Mouse (Mus musculus) gonadal fat pad, adult 2 months (tissue): Measurements from ENCODE around the gene Cyp2c29. TPM values are rescaled to one million over a fixed set of nuclear protein-coding genes. Genes with fewer than 3 reads are reported as not detected.
"Not testable (repeated sequence)": the region's sequence is repeated elsewhere in the genome, so short reads cannot be mapped to it uniquely, and the experiment has no call there.

Experiments used
- DNase-seq: peaks from one replicate; pipeline ENCODE4 v3.0.0-alpha.2; 2012; ENCODE audit warnings: low read depth
- polyA plus RNA-seq: library from polyadenylated mRNA; depleted of rRNA; stranded (reverse); fragments of >200 nt; gene quantifications from 2 replicates; pipeline ENCODE4 v1.2.3, GENCODE M21; 2012; rRNA removed

Cyp2c29 gene
- 0.38 TPM in 1 of 2 replicates, not detected in the other for polyA plus RNA-seq

GRCm38 (mm10) chr19:39269105-39269504, at the start of gene Cyp2c29:
Gene Cyp2c29 (plus strand): TSS chr19:39269405.
- DNase-seq: not testable (repeated sequence)

- DNase-seq: not testable (repeated sequence)
Observed at GRCm38 (mm10) chr19:39267036-39267435, 2.2 kb upstream of the Cyp2c29 start.

- DNase-seq: no peak
Observed at GRCm38 (mm10) chr19:39282801-39283200, 13.6 kb downstream of the Cyp2c29 start.

GRCm38 (mm10) chr19:39285637-39286036, 16.4 kb downstream of the Cyp2c29 start:
- no peak for DNase-seq

- DNase-seq: no peak
Observed at GRCm38 (mm10) chr19:39286825-39287224, 17.6 kb downstream of the Cyp2c29 start.

- DNase-seq: no peak
Observed at GRCm38 (mm10) chr19:39288978-39289377, 19.8 kb downstream of the Cyp2c29 start.

Other genes starting within 250 kb of the Cyp2c29 start
- not detected in 2 replicates for gene Cyp2c65, start 208.4 kb upstream of the Cyp2c29 start, polyA plus RNA-seq
- gene Cyp2c66, start 155.5 kb upstream of the Cyp2c29 start, polyA plus RNA-seq: not detected in 2 replicates
- not detected in 2 replicates for gene Cyp2c38, start 193.7 kb downstream of the Cyp2c29 start, polyA plus RNA-seq
- not detected in 2 replicates for gene Cyp2c39, start 241.5 kb downstream of the Cyp2c29 start, polyA plus RNA-seq